Mouse (Mus musculus): Measurements from ENCODE around the gene Pabpn1.
"Not testable (repeated sequence)": the region's sequence is repeated elsewhere in the genome, so short reads cannot be mapped to it uniquely, and the experiment has no call there.

The Pabpn1 gene

DNA sequence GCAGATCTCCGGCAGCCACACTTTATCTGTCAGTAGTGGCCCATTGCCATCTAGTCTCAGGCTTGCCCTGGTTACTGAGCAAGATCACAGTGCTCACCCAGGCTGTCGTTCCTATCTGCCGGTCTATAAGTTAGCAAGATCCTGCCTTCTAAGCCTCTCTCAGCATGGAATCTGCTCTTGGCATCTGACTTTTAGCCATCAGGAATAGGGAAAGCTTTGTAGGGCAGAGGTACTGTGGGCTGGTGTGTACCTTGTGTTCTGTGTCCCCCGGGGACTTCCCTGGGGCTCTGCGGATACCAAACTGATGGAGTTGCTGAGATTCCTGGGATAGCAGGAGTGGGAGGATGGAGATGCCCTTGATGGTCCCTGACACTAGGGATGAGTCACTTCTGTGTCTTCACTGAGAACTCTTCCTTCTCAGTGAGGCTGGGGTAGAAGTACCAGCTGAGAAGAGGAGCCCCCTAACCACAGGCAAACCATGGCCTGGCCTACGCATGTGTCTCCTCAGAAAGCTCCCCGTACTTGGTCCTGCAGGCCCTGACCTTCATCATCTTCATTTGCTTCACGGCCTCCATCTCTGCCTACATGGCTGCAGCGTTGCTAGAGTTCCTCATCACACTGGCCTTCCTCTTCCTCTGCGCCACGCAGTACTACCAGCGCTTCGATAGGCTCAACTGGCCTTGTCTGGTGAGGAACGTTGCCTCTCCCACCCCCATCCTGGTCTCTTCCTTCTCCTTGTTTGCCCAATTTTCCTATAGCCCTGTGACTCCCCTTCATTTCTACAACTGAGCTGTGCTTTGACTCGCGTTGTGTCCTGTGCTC lies 45.3 kb downstream of the Pabpn1 start:
- no peak for DNase-seq

DNA sequence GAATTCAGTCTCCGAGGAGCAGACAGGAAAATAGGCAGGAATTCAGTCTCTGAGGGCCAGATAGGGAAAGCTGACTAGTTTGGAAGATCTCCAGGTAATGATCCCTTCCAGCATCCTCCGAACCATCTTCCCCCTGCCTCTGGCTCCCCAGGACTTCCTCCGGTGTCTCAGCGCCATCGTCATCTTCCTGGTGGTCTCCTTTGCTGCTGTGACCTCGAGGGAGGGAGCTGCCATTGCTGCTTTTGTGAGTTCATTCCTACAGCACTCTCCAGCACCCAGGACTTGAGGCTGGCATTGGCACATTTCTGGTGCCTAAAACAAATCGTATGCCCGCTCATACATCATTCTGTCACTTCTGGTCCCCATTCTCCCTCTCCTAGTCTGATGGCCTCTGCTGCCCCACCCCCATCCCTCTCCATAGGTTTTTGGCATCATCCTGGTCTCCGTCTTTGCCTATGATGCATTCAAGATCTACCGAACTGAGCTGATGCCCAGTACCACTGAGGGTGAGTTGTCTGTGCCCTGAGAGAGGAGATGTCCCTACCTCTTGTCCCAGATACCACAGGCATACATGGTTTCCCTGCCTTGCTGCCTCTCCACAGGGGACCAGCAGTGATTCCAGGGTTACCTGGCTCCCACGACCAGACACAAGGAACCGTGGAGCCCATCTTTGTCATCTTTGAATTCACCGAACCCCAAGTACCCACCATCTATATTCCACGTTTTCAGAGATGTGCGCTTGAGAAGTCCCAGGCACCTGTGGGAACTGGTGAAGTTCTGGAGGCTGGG lies 46.3 kb downstream of the Pabpn1 start:
- no peak for DNase-seq

DNA sequence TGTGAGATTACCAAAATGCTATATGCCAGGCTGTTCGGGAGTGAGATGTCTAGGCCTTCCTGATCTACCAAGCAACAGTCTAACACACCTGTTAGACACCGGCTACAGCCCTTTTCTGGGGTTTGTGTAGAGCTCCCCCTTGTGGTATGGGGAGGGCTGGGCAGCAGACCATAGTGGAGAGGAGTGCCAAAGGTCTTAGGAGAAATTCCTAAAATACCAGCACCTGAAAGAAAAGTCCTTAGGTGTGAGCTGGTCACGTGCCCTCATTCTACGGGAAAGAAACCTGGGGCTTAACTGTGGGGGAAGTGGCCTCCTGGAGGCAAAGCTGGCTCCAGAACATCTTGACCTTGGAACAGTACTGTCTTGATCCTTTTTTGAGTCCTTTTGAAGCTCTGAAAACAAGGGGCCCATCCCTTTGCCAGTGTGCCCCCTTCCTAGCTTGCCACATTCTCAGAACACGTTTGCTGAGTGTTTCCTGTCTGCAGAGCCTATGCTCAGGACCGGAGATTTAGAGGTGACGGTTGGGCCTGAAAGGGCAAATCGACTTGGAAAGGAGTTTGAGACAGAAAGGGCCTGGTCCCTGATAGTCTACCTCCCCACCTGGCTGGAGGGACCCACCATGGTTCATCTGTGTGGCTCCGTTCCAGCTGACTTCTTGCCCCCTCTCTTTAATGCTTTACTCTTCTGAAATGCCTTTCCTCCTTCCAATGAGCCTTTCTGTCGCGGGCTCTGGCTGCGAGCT lies 47.3 kb downstream of the Pabpn1 start:
- DNase-seq: peak; percentile 68 to 69

DNA sequence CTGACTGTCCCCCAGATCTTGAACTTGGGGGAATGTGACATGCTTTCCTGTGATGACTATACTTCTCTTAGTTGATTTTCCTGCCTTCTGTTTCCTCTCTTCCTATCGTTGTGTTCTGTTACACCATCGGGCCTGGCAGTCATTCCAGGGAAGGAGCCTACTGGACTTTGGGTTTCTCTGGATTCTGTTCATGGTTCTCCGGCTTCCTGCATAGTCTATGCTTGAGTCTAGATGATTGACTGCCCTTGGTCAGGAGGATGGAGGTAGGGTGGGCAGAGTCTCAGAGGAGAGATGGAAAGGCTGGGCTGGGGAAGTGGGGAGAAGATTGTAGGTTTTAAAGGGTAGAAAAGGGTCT lies 47.9 kb downstream of the Pabpn1 start:
- no peak for DNase-seq

- no peak for DNase-seq
These were observed 49.0 kb downstream of the Pabpn1 start for GRCm38 (mm10) chr14:54941024-54941978.

DNA sequence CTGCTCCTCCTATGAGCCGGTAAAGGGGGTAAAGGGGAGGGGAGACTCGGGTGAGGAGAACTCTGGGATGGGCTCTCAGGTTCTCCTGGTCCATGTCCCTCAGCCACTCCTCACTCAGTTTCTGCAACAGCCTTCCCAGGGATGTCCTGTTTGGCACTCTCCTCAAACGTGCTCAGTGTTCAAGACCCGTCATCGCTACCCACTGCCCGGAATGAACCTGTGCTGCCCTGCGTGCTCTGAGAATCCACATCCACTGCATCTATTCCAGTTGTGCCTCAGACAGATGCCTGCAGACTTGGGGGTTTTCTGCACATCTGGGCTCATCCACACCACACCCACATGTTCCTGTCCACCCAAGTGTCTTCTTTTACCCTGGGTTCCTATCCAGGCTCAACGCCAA lies 50.2 kb downstream of the Pabpn1 start:
- no peak for DNase-seq

DNA sequence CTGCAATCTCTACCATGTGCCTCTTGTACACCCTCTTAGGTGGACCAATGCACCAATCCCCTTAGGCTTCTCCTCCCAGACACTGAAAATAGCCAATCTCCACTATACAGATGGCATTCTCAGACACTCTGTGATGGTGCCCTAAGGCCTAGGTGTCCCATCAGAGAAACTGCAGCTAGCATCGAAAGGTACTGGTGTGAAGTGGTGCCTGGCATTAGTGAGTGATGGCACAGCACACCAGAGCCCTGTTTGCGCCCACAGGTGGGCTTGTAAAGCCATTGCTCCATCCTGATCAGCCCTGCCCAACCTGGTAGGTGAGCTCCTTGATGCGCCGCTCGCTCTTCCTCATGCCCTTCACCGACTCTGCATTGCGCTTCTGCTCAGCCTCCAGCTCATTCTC lies 51.7 kb downstream of the Pabpn1 start:
- no peak for DNase-seq

GRCm38 (mm10) chr14:54944939-54945338 lies 52.6 kb downstream of the Pabpn1 start:
- DNase-seq: no peak

DNA sequence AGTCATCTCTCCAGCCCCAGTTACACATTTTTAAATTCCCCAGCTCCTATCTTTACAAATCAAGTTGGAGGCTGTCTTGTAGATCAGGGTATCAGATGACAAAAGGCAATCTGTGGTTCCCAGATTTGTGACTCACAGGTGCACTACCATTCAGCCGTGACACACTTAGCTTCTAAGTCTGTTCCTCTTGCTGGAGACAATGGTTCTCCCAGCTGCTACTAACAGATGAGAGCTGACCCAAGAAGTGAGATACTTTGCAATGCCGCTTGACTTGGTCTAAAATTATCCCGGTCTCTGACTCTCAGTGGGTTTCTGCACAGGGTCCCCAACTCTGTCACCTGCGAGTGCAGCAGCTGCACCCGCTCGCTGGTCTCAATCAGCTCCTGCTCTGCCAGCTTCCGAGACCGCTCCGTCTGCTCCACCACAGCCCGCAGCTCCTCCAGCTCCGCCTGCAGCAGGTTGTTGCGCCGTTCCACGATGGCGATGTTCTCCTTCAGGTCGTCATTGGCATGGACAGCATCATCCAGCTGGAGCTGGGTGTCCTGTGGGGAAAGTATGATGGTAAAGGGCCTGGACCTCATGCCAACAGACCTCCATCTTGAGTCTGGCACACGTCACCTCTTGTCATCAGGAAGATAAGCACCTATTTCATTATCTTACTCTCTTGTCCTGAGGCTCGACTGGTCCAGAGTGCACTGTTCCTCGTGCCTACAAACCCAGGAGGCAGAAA lies 53.8 kb downstream of the Pabpn1 start:
- no peak for DNase-seq

- not testable (repeated sequence) for DNase-seq
These were observed 54.7 kb downstream of the Pabpn1 start for GRCm38 (mm10) chr14:54947008-54947407.
